Mouse (Mus musculus) spleen, postnatal 10 days (tissue): Measurements from ENCODE around the gene Gm20924.
"Not testable (repeated sequence)": the region's sequence is repeated elsewhere in the genome, so short reads cannot be mapped to it uniquely, and the experiment has no call there.

Source experiments
- DNase-seq, 2 experiments: peaks; one replicate each; pipeline ENCODE4 v3.0.0; 2021 to 2022; ENCODE audit warnings: low spot score in 2 of 2

Gm20924 gene

GRCm38 (mm10) chrY:65207427-65207826, at the start of gene Gm20924:
Gm20924 (minus strand) TSS chrY:65207527.
- not testable (repeated sequence) for DNase-seq
